Mouse (Mus musculus) stomach, postnatal 0 days (tissue): ENCODE data around the gene Ap3b1.

ENCODE experiments used
- CTCF ChIP-seq: IDR thresholded peaks from 2 replicates; pipeline ENCODE4 v1.5.1; 2016; ENCODE audit warnings: antibody characterized with exemption, low read depth, mild to moderate bottlenecking, moderate library complexity
- EP300 ChIP-seq: optimal IDR thresholded peaks from 2 replicates; pipeline ENCODE3; 2016; ENCODE audit warnings: antibody characterized with exemption

GRCm38 (mm10) chr13:94560878-94561277 lies 202.1 kb downstream of the Ap3b1 start:
- TF ChIP-seq CTCF (no peak), EP300 (no peak)
